Mouse (Mus musculus) neural tube, embryonic 10.5 days (tissue): ENCODE results near the gene Timm23.

Experiments
- DNase-seq: peaks from one replicate; pipeline ENCODE4 v3.0.0-alpha.2; 2017; ENCODE audit warnings: low spot score; ENCODE audit errors: extremely low spot score

Gene Timm23

DNA sequence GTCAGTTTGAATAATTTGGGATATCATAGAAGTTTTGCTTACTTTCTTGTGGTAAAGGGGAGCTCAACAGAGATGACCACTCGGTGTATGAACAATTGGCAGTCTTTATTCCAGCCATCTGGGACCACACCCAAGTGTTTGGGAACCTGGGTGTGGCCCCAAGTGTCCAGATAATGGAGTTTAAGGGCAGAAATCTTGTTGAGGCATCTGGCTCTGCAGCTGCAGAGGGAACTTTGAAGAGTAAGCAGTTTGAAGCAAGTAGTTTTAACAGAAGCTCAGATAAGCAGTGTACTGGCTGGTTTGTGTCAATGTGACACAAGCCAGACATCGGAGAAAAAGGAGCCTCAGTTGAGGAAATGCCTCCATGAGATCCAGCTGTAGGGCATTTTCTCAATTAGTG lies 67.4 kb downstream of the Timm23 start:
- no peak for DNase-seq

DNA sequence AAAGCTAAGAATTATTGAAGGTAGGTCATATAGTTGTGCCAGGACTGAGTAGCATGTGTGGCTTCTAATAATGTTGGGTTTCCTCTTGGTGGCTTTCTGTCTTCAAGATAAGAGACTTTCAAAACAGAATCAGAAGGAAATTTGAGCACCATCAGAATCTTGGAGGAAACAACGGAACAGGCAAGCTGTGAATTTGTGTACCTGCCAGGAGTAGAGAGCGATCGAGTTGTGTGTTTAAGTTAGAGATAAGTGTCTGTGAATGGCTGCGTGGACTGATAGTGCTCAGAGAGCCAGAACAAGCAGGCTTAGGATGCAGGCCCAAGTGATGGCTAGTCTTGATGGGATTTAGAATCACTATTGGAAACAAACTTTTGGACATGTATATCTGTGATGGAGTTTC lies 69.9 kb downstream of the Timm23 start:
- no peak for DNase-seq
